ENCODE assay signal across 22 mouse cellular contexts in genomic region chrX:7936874-7937273, GRCm38 (mm10). TPM values are rescaled to one million over a fixed set of nuclear protein-coding genes. Genes with fewer than 3 reads are reported as not detected.
DNase-seq lines count a peak whose midpoint lies in the region; ATAC-seq and TF ChIP-seq lines count a peak whose summit lies in the region.
"Had no signal": no experiment of that assay in that cellular context is flagged by ENCODE, and none has a peak within 500 bp of the region (broad histone marks: within the 10 kb centered on the region; RNA-seq: fewer than 3 reads in every experiment).

No protein-coding gene starts in this region.

- no peaks in the 10 kb centered on the region; the same call in 1 of the 2 replicates for H3K36me3 ChIP-seq in hindbrain, postnatal 0 days (ENCODE audit: insufficient read depth, low read length)
- H3K36me3 ChIP-seq in hindbrain, embryonic 13.5 days: peaks cover 69% of the 10 kb centered on the region
- H3K36me3 ChIP-seq in midbrain, postnatal 0 days (ENCODE audit: insufficient read depth, low read length): peaks cover 13% of the 10 kb centered on the region; the same call in 1 of the 2 replicates
- H3K36me3 ChIP-seq in midbrain, embryonic 14.5 days (ENCODE audit: control insufficient read depth, insufficient read depth, low read length): peaks cover 40% of the 10 kb centered on the region

- H3K9me3 ChIP-seq in hindbrain, postnatal 0 days (ENCODE audit: low read length): no peaks in the 10 kb centered on the region
- no peaks in the 10 kb centered on the region for H3K9me3 ChIP-seq in hindbrain, embryonic 13.5 days
- H3K9me3 ChIP-seq in midbrain, postnatal 0 days (ENCODE audit: low read length): no peaks in the 10 kb centered on the region
- H3K9me3 ChIP-seq in midbrain, embryonic 14.5 days (ENCODE audit: control insufficient read depth, low read length): no peaks in the 10 kb centered on the region
- H3K9me3 ChIP-seq: forebrain, embryonic 15.5 days; limb, embryonic 15.5 days had no signal

- no peak overlapping the region for H3K4me2 ChIP-seq in hindbrain, postnatal 0 days (ENCODE audit: low read depth, low read length)
- no peak overlapping the region for H3K4me2 ChIP-seq in hindbrain, embryonic 13.5 days
- no peak overlapping the region for H3K4me2 ChIP-seq in midbrain, postnatal 0 days (ENCODE audit: low read depth, low read length, poor library complexity, severe bottlenecking)
- no peak overlapping the region for H3K4me2 ChIP-seq in midbrain, embryonic 14.5 days (ENCODE audit: low read length)
- H3K4me2 ChIP-seq: forebrain, embryonic 15.5 days; limb, embryonic 15.5 days; midbrain, embryonic 11.5 days had no signal

- H3K27ac ChIP-seq in hindbrain, postnatal 0 days: no peak overlapping the region
- no peak overlapping the region for H3K27ac ChIP-seq in hindbrain, embryonic 13.5 days
- no peak overlapping the region for H3K27ac ChIP-seq in midbrain, postnatal 0 days (ENCODE audit: low read depth, low read length)
- H3K27ac ChIP-seq in midbrain, embryonic 14.5 days (replicated peaks; ENCODE audit: low read depth, low read length): no peak overlapping the region
- H3K27ac ChIP-seq: forebrain, embryonic 15.5 days; gastrocnemius, adult 2 months; heart, adult 2 months; limb, embryonic 15.5 days had no signal

- H3K27me3 ChIP-seq in hindbrain, postnatal 0 days (ENCODE audit: insufficient read depth, low read length): no peaks in the 10 kb centered on the region
- H3K27me3 ChIP-seq in hindbrain, embryonic 13.5 days: no peaks in the 10 kb centered on the region
- H3K27me3 ChIP-seq in midbrain, postnatal 0 days (ENCODE audit: insufficient read depth, low read length): no peaks in the 10 kb centered on the region
- H3K27me3 ChIP-seq in midbrain, embryonic 14.5 days (ENCODE audit: control insufficient read depth, insufficient read depth, low read length): no peaks in the 10 kb centered on the region
- H3K27me3 ChIP-seq: forebrain, embryonic 15.5 days; limb, embryonic 15.5 days had no signal

- intact Hi-C loops in left cerebral cortex, postnatal 14 days (cut with DNase I): loop anchor here (10.0 kb wide), 1 partner anchor 62 kb away; the partner anchor contains the start of gene Pim2

- H3K9ac ChIP-seq in hindbrain, postnatal 0 days (replicated peaks; ENCODE audit: low read length): no peak overlapping the region
- H3K9ac ChIP-seq in hindbrain, embryonic 13.5 days: no peak overlapping the region
- H3K9ac ChIP-seq in midbrain, postnatal 0 days (replicated peaks; ENCODE audit: low read length, poor library complexity, severe bottlenecking): no peak overlapping the region
- H3K9ac ChIP-seq in midbrain, embryonic 14.5 days (replicated peaks; ENCODE audit: low read length): no peak overlapping the region
- H3K9ac ChIP-seq: forebrain, embryonic 15.5 days; limb, embryonic 15.5 days had no signal

- ATAC-seq in hindbrain, postnatal 0 days: no peak
- no peak for ATAC-seq in hindbrain, embryonic 13.5 days (ENCODE audit: low FRiP score)
- no peak for ATAC-seq in midbrain, postnatal 0 days (ENCODE audit: low FRiP score)
- no peak for ATAC-seq in midbrain, embryonic 14.5 days (ENCODE audit: low FRiP score, low TSS enrichment)
- peak; percentile 66; the same call in 1 of the 2 replicates for ATAC-seq in common myeloid progenitor, adult 5-6 weeks (replicated peaks; ENCODE audit: low read depth, poor library complexity, severe bottlenecking)
- ATAC-seq: forebrain, embryonic 15.5 days had no signal

- TF ChIP-seq CTCF in hindbrain, postnatal 0 days (IDR thresholded peaks at IDR 0.05; ENCODE audit: low read depth): peak; percentile 46
- peak; percentile 36 for TF ChIP-seq CTCF in midbrain, postnatal 0 days (IDR thresholded peaks at IDR 0.05)

- no peak for DNase-seq in hindbrain, postnatal 0 days (ENCODE audit: low spot score)
- DNase-seq in midbrain, postnatal 0 days (ENCODE audit: low spot score): no peak
- DNase-seq in midbrain, embryonic 14.5 days: no peak
- no peak for DNase-seq in left cerebral cortex, postnatal 14 days (ENCODE audit: low spot score in 2 of 2)
- no peak for DNase-seq in right cerebral cortex, adult 2 months (ENCODE audit: low spot score in 2 of 2)
- DNase-seq in right cerebral cortex, postnatal 10 days (ENCODE audit: low spot score in 2 of 2): no peak
- DNase-seq: cerebellum, adult 11-12 months; gastrocnemius, adult 2 months; heart, adult 2 months; heart, postnatal 10 days; layer of hippocampus, adult 9-11 months had no signal

- 42% methylated on average over 11 of the region's 11 CpGs for WGBS in hindbrain, postnatal 0 days
- 43% methylated on average over 11 of the region's 11 CpGs for WGBS in hindbrain, embryonic 13.5 days
- 60% methylated on average over 7 of the region's 11 CpGs for WGBS in midbrain, postnatal 0 days
- WGBS in midbrain, embryonic 14.5 days: 52% methylated on average over 11 of the region's 11 CpGs

- no peak overlapping the region for H3K4me3 ChIP-seq in hindbrain, postnatal 0 days (ENCODE audit: low read length)
- no peak overlapping the region for H3K4me3 ChIP-seq in hindbrain, embryonic 13.5 days
- H3K4me3 ChIP-seq in midbrain, postnatal 0 days (ENCODE audit: low read depth, low read length): no peak overlapping the region
- no peak overlapping the region for H3K4me3 ChIP-seq in midbrain, embryonic 14.5 days (replicated peaks; ENCODE audit: low read depth, low read length)
- H3K4me3 ChIP-seq: forebrain, embryonic 15.5 days; gastrocnemius, adult 2 months; heart, adult 2 months; limb, embryonic 15.5 days; myocyte had no signal

- H3K4me1 ChIP-seq in hindbrain, postnatal 0 days (ENCODE audit: insufficient read depth, low read length): no peaks in the 10 kb centered on the region
- H3K4me1 ChIP-seq in hindbrain, embryonic 13.5 days (replicated peaks): no peaks in the 10 kb centered on the region
- H3K4me1 ChIP-seq in midbrain, postnatal 0 days (ENCODE audit: insufficient read depth, low read length): no peaks in the 10 kb centered on the region
- H3K4me1 ChIP-seq in midbrain, embryonic 14.5 days (ENCODE audit: control insufficient read depth, insufficient read depth, low read length): no peaks in the 10 kb centered on the region
- H3K4me1 ChIP-seq: forebrain, embryonic 15.5 days; limb, embryonic 15.5 days had no signal

RNA-seq across cellular contexts. Expression of gene Eras, which starts 8.5 kb away (rescaled TPM):
- not detected in 2 replicates for total RNA-seq in hindbrain, postnatal 0 days (2014; rRNA removed)
- polyA plus RNA-seq in hindbrain, postnatal 0 days (2015; fragmentation: Nextera tagmentation; extraction: Ambion mirVana): not detected in 2 replicates
- polyA plus RNA-seq in hindbrain, embryonic 13.5 days (2015; fragmentation: Nextera tagmentation; extraction: Ambion mirVana): 0.16 TPM in 1 of 2 replicates, not detected in the other
- total RNA-seq in midbrain, postnatal 0 days (2014; rRNA removed): not detected in 2 replicates
- polyA plus RNA-seq in midbrain, postnatal 0 days (2015; fragmentation: Nextera tagmentation; extraction: Ambion mirVana): not detected in 2 replicates
- not detected in 2 replicates for polyA plus RNA-seq in midbrain, embryonic 14.5 days (2014; fragmentation: Nextera tagmentation; extraction: Ambion mirVana)
- total RNA-seq in common myeloid progenitor, adult 5-6 weeks (2017): not detected in 2 replicates
- not detected for total RNA-seq in left cerebral cortex, postnatal 14 days (2021)
- total RNA-seq: adrenal gland, adult 18-20 months; gastrocnemius, adult 2 months; heart, adult 2 months; heart, postnatal 10 days; neutrophil, adult 5-6 weeks had no signal
- polyA plus RNA-seq: cortical plate, adult 2 months; forebrain, embryonic 15.5 days; heart, adult 2 months; kidney, embryonic 16.5 days; limb, embryonic 15.5 days; midbrain, embryonic 11.5 days; myocyte had no signal

RNA-seq across cellular contexts. Expression of gene Hdac6, which starts 10.8 kb away (rescaled TPM):
- 97.9 and 105 TPM in 2 replicates for total RNA-seq in hindbrain, postnatal 0 days (2014; rRNA removed)
- 54.5 and 57.4 TPM in 2 replicates for polyA plus RNA-seq in hindbrain, postnatal 0 days (2015; fragmentation: Nextera tagmentation; extraction: Ambion mirVana)
- 65.1 and 66.1 TPM in 2 replicates for polyA plus RNA-seq in hindbrain, embryonic 13.5 days (2015; fragmentation: Nextera tagmentation; extraction: Ambion mirVana)
- total RNA-seq in midbrain, postnatal 0 days (2014; rRNA removed): 103 and 111 TPM in 2 replicates
- polyA plus RNA-seq in midbrain, postnatal 0 days (2015; fragmentation: Nextera tagmentation; extraction: Ambion mirVana): 65.5 and 68.3 TPM in 2 replicates
- 59.7 and 70.2 TPM in 2 replicates for polyA plus RNA-seq in midbrain, embryonic 14.5 days (2014; fragmentation: Nextera tagmentation; extraction: Ambion mirVana)
- total RNA-seq in common myeloid progenitor, adult 5-6 weeks (2017): 11.0 and 13.1 TPM in 2 replicates
- 10 to 100 TPM; 53.4 to 60.1 TPM for total RNA-seq in left cerebral cortex, postnatal 14 days (2021)

RNA-seq across cellular contexts. Expression of gene Pcsk1n, which starts 17.3 kb away (rescaled TPM):
- total RNA-seq in hindbrain, postnatal 0 days (2014; rRNA removed): 124 and 154 TPM in 2 replicates
- polyA plus RNA-seq in hindbrain, postnatal 0 days (2015; fragmentation: Nextera tagmentation; extraction: Ambion mirVana): 465 and 477 TPM in 2 replicates
- 223 and 225 TPM in 2 replicates for polyA plus RNA-seq in hindbrain, embryonic 13.5 days (2015; fragmentation: Nextera tagmentation; extraction: Ambion mirVana)
- total RNA-seq in midbrain, postnatal 0 days (2014; rRNA removed): 111 and 161 TPM in 2 replicates
- polyA plus RNA-seq in midbrain, postnatal 0 days (2015; fragmentation: Nextera tagmentation; extraction: Ambion mirVana): 534 and 561 TPM in 2 replicates
- polyA plus RNA-seq in midbrain, embryonic 14.5 days (2014; fragmentation: Nextera tagmentation; extraction: Ambion mirVana): 197 and 199 TPM in 2 replicates
- total RNA-seq in common myeloid progenitor, adult 5-6 weeks (2017): not detected in 2 replicates
- total RNA-seq in left cerebral cortex, postnatal 14 days (2021): 100 to 1,000 TPM; 329 to 351 TPM
- total RNA-seq: gastrocnemius, adult 2 months; heart, postnatal 10 days; neutrophil, adult 5-6 weeks had no signal
- polyA plus RNA-seq: myocyte had no signal

RNA-seq across cellular contexts. Expression of gene Gm10490, which starts 27.5 kb away (rescaled TPM):
- total RNA-seq in hindbrain, postnatal 0 days (2014; rRNA removed): not detected in 2 replicates
- not detected in 2 replicates for polyA plus RNA-seq in hindbrain, postnatal 0 days (2015; fragmentation: Nextera tagmentation; extraction: Ambion mirVana)
- polyA plus RNA-seq in hindbrain, embryonic 13.5 days (2015; fragmentation: Nextera tagmentation; extraction: Ambion mirVana): not detected in 2 replicates
- total RNA-seq in midbrain, postnatal 0 days (2014; rRNA removed): not detected in 2 replicates
- polyA plus RNA-seq in midbrain, postnatal 0 days (2015; fragmentation: Nextera tagmentation; extraction: Ambion mirVana): not detected in 2 replicates
- not detected in 2 replicates for polyA plus RNA-seq in midbrain, embryonic 14.5 days (2014; fragmentation: Nextera tagmentation; extraction: Ambion mirVana)
- not detected in 2 replicates for total RNA-seq in common myeloid progenitor, adult 5-6 weeks (2017)
- total RNA-seq in left cerebral cortex, postnatal 14 days (2021): not detected
- total RNA-seq: adrenal gland, adult 18-20 months; gastrocnemius, adult 2 months; heart, adult 2 months; heart, postnatal 10 days had no signal
- polyA plus RNA-seq: cortical plate, adult 2 months; forebrain, embryonic 15.5 days; heart, adult 2 months; kidney, embryonic 16.5 days; limb, embryonic 15.5 days; midbrain, embryonic 11.5 days; myocyte; testis, adult 2 months had no signal

RNA-seq across cellular contexts. Expression of gene Gm10491, which starts 29.2 kb away (rescaled TPM):
- not detected in 2 replicates for total RNA-seq in hindbrain, postnatal 0 days (2014; rRNA removed)
- not detected in 2 replicates for polyA plus RNA-seq in hindbrain, postnatal 0 days (2015; fragmentation: Nextera tagmentation; extraction: Ambion mirVana)
- polyA plus RNA-seq in hindbrain, embryonic 13.5 days (2015; fragmentation: Nextera tagmentation; extraction: Ambion mirVana): not detected in 2 replicates
- not detected in 2 replicates for total RNA-seq in midbrain, postnatal 0 days (2014; rRNA removed)
- not detected in 2 replicates for polyA plus RNA-seq in midbrain, postnatal 0 days (2015; fragmentation: Nextera tagmentation; extraction: Ambion mirVana)
- not detected in 2 replicates for polyA plus RNA-seq in midbrain, embryonic 14.5 days (2014; fragmentation: Nextera tagmentation; extraction: Ambion mirVana)
- total RNA-seq in common myeloid progenitor, adult 5-6 weeks (2017): not detected in 2 replicates
- total RNA-seq in left cerebral cortex, postnatal 14 days (2021): not detected
- total RNA-seq: adrenal gland, adult 18-20 months; gastrocnemius, adult 2 months; heart, adult 2 months; heart, postnatal 10 days; neutrophil, adult 5-6 weeks had no signal
- polyA plus RNA-seq: cortical plate, adult 2 months; forebrain, embryonic 15.5 days; heart, adult 2 months; kidney, embryonic 16.5 days; limb, embryonic 15.5 days; midbrain, embryonic 11.5 days; myocyte; testis, adult 2 months had no signal

Comparison
In these comparisons a context has a peak if more than half of its experiments do, and no peak if none do; other contexts are left out.
1. RNA of gene Pcsk1n, which starts 17.3 kb away (total RNA-seq): 329 to 351 TPM in left cerebral cortex, postnatal 14 days, 111 to 161 TPM in midbrain, postnatal 0 days and 124 to 154 TPM in hindbrain, postnatal 0 days; not detected in common myeloid progenitor, adult 5-6 weeks; every median in the first group is over 100 times any median in the second.